Mouse (Mus musculus) brain, embryonic 14.5 days (tissue): ENCODE measurements around the gene Ppil6. TPM values are rescaled to one million over a fixed set of nuclear protein-coding genes. Genes with fewer than 3 reads are reported as not detected.

Experiments used
- DNase-seq: peaks from one replicate; pipeline ENCODE4 v3.0.0-alpha.2; 2011; ENCODE audit warnings: low read depth
- CTCF ChIP-seq: fragments of 200-500 bp; IDR thresholded peaks from 2 replicates; pipeline ENCODE4 v1.5.1; 2012; ENCODE audit warnings: inconsistent platforms, mild to moderate bottlenecking, moderate library complexity, borderline replicate concordance; ENCODE audit not compliant: insufficient read depth, insufficient read length; ENCODE audit errors: extremely low read depth
- POLR2A ChIP-seq: fragments of 200-500 bp; IDR thresholded peaks from 2 replicates; pipeline ENCODE4 v1.6.1; 2012; ENCODE audit warnings: mild to moderate bottlenecking, inconsistent platforms, borderline replicate concordance; ENCODE audit not compliant: poor library complexity, insufficient read depth, insufficient read length, severe bottlenecking; ENCODE audit errors: extremely low read depth
- polyA plus RNA-seq: library from polyadenylated mRNA; depleted of rRNA; stranded (reverse); fragments of >200 nt; gene quantifications from 2 replicates; pipeline ENCODE4 v1.2.3, GENCODE M21; 2012; rRNA removed

Gene Ppil6
- polyA plus RNA-seq = 2.0 and 2.1 TPM in 2 replicates

- peak; percentile 97 for DNase-seq
- no peak for TF ChIP-seq CTCF
- 0 out of 2 replicates have a peak, but pooled peaks have one; percentile 6 for TF ChIP-seq POLR2A
Observed at GRCm38 (mm10) chr10:41489708-41490517, at the start of gene Ppil6, which contains the start of gene Smpd2. Gene Ppil6 (plus strand): TSS chr10:41490439. Gene Smpd2 (minus strand): TSS chr10:41490369.

- DNase-seq = no peak
- TF ChIP-seq POLR2A (no peak), CTCF (no peak)
Observed at GRCm38 (mm10) chr10:41448216-41448615, 42.0 kb upstream of the Ppil6 start.

- no peak for TF ChIP-seq POLR2A
- TF ChIP-seq CTCF = no peak
- DNase-seq = peak; percentile 60
Observed at GRCm38 (mm10) chr10:41449684-41450083, 40.6 kb upstream of the Ppil6 start.

GRCm38 (mm10) chr10:41450137-41450670, 40.0 kb upstream of the Ppil6 start, which contains the start of gene Zbtb24:
Gene Zbtb24 (plus strand): TSS chr10:41450383.
- no peak for TF ChIP-seq CTCF
- peak; percentile 71 for TF ChIP-seq POLR2A
- DNase-seq = peak; percentile 98

GRCm38 (mm10) chr10:41450780-41451522, 39.3 kb upstream of the Ppil6 start:
- no peak for TF ChIP-seq CTCF
- no peak for TF ChIP-seq POLR2A

GRCm38 (mm10) chr10:41451656-41452055, 38.6 kb upstream of the Ppil6 start:
- no peak for DNase-seq
- TF ChIP-seq CTCF = no peak
- TF ChIP-seq POLR2A = no peak

More at GRCm38 (mm10) chr10:41450780-41451522, 39.3 kb upstream of the Ppil6 start:
- no peak for DNase-seq

- no peak for DNase-seq
- TF ChIP-seq CTCF (no peak), POLR2A (no peak)
Observed at GRCm38 (mm10) chr10:41452791-41453190, 37.4 kb upstream of the Ppil6 start.

GRCm38 (mm10) chr10:41459990-41460389, 30.2 kb upstream of the Ppil6 start:
- TF ChIP-seq POLR2A = no peak
- no peak for TF ChIP-seq CTCF
- no peak for DNase-seq

- DNase-seq = peak; percentile 33
- TF ChIP-seq POLR2A (no peak), CTCF (no peak)
Observed at GRCm38 (mm10) chr10:41460501-41460900, 29.7 kb upstream of the Ppil6 start.

GRCm38 (mm10) chr10:41461057-41461722, 29.0 kb upstream of the Ppil6 start:
- no peak for DNase-seq
- TF ChIP-seq CTCF = no peak
- no peak for TF ChIP-seq POLR2A
